Mouse (Mus musculus): ENCODE measurements at regions not wholly inside any gene's neighbourhood (a gene's known extent, or its start where the extent isn't known, plus 50 kb on each side); places are given as distances from the start of the nearest gene placed in this dataset.
"Not testable (repeated sequence)": the region's sequence is repeated elsewhere in the genome, so short reads cannot be mapped to it uniquely, and the experiment has no call there.

DNA sequence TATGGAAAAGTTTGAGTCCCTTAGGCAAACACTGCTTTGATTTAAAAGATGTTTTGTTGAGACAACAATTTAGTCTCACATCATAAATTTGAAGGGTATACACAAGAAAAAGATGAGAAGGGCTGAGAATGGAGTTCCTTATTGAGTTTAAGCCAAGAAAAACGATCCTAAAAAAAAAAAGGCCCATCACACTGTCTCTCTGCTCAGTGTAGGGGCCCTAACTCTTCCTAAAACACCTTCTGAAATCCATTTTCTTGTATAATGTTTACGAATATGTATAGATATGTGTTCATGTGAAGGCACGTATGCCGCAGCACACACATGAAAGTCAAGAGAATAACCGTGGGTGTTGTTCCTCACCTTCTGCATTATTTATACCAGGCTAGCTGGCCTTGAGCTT is 54.5 kb upstream of the Dynlt1a start:
- in situ Hi-C loops (cut with MboI; ENCODE audit: low pct_unique_long_range_greater_than_20kb) = loop anchor here (25.0 kb wide), 1 partner anchor 160 kb away; no protein-coding TSS in a partner anchor
- ATAC-seq; CTCF ChIA-PET; DNase-seq (ENCODE audit: low read depth, low spot score); H3K27me3 ChIP-seq; POLR2A ChIA-PET: not testable (repeated sequence)

DNA sequence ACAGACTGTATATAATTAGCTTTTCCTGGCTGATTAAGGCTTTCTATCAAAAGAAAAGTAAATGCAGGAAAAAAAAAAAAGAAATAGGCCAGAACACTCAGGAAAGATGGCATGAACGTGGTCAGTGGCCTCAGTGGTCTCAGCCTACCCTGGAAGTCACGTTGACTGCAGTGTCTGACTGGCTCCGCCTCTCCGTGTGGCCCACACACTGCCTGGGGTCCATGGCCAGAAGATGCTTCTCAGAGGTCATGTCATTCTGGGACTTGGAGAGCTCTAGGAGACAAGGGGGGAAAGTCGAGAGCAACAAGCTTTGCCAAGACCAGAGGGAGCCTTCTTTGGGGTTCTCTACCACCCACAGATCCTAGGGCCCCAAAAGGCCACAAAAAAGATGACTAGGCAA is 51.5 kb upstream of the Dynlt1b start:
- CTCF ChIA-PET = not testable (repeated sequence)

More for the DNA sequence above, 51.5 kb upstream of the Dynlt1b start:
- H3K27me3 ChIP-seq; POLR2A ChIA-PET; ATAC-seq; in situ Hi-C loops (cut with MboI; ENCODE audit: low pct_unique_long_range_greater_than_20kb); DNase-seq (ENCODE audit: low read depth, low spot score): not testable (repeated sequence)

Measured in Patski (cell line).